Mouse (Mus musculus): ENCODE data around the gene Socs3. TPM values are rescaled to one million over a fixed set of nuclear protein-coding genes. Genes with fewer than 3 reads are reported as not detected.

Gene Socs3
- polyA plus RNA-seq, 1 experiment, result 6.6 TPM

DNA sequence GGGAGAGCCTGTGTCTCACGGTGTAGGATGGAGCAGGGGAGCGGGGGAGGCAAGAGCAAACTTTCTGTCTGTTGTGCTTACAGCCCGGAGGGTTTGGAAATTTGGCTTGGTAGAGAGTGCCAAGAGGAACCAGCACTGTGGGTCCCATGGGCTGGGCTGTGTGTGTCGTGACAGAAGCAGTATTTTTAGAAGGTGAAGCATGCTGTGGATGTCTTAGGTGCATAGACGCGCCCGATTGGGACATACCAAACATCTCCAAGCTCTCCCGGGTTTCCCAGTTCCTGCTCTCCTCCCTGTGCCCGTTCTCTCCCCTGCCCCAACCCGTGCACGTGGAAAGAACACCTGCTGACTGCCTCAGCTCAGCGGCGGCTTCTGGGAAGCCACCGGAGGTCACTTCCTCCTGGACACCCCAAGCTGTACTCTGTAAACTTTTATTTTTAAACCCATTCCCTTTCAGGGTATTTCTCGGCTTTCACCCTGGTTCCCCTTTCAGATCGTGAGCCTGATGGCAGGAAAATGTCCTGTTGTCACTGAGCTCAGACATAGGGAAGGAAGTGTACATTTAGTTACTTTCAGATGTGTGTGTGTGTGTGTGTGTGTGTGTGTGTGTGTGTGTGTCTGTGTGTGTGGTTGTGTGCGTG lies 10.0 kb downstream of the Socs3 start:
- Histone ChIP-seq H3K4me1 (ENCODE audit: control insufficient read depth, insufficient read depth, insufficient read length, low read length) (peaks cover 37% of the 10 kb centered on the region), H3K4me3 (ENCODE audit: insufficient read depth, low read depth, low read length) (no peak overlapping the region), H3K27ac (replicated peaks; ENCODE audit: low read depth, low read length) (peak overlapping the region; percentile 11)

DNA sequence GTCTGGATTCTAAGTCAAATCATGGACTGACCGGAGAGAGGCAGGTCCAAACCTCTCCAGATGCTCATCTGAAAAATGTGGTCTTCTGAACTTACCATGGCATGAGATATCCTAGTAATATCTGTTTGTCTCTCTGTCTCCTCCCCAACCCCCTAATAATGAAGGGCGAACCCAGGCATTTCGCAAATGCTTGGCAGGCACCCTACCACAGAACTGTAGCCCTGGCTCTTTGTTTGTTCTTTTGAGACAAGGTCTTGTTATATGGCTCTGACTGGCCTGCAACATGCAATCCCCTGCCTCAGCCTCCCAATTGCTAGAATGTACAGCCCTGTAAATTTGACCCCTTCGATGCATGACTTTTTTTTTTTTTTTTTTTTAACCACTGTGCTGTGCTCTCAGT lies 10.7 kb downstream of the Socs3 start:
- H3K4me1 ChIP-seq (ENCODE audit: control insufficient read depth, insufficient read depth, insufficient read length, low read length), result peaks cover 35% of the 10 kb centered on the region
- H3K27ac ChIP-seq (replicated peaks; ENCODE audit: low read depth, low read length), result no peak overlapping the region
- no peak overlapping the region for H3K4me3 ChIP-seq (ENCODE audit: insufficient read depth, low read depth, low read length)

DNA sequence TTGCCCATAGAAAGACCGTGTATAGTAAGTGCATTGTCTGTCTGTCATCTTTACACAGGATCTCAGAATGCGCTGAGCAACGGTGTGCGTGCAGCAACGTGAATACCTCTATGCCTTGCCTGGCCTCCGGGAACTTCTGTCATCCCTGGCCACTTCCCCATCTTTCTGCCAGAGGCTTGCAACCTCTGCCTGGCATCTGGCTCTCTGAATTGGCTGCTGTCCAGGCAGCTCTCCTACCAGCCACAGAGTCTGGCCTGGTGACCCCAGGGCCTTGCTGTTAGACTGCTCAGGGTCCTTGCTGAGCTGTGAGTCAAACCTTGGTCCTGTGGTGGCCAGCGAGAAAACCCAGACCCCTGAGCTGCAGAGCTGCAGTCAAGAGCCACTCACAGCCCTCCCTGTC lies 11.7 kb downstream of the Socs3 start:
- Histone ChIP-seq H3K4me1 (ENCODE audit: control insufficient read depth, insufficient read depth, insufficient read length, low read length) (peaks cover 36% of the 10 kb centered on the region), H3K27ac (replicated peaks; ENCODE audit: low read depth, low read length) (peak overlapping the region; percentile 52), H3K4me3 (ENCODE audit: insufficient read depth, low read depth, low read length) (no peak overlapping the region)

DNA sequence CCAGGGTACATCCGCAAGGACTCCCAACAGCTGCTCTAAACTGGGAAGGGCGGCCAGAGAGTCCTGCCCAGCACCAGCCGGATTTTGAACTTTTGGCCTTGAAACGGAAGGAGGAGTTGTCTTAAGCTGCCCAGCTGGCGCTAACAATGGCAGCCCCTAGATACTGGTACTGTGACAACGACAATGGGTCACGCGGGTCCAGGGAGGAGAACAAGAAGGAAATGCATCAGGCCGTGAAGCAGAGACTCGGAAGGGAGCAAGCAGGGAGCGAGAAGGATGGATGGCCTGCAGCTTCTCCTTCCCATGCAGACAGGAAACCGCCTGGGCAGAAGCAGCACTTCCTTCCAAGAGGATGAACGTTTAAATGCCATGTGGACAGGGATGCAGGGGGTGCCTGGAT lies 14.2 kb downstream of the Socs3 start:
- no peak overlapping the region for H3K4me3 ChIP-seq (ENCODE audit: insufficient read depth, low read depth, low read length)
- H3K27ac ChIP-seq (replicated peaks; ENCODE audit: low read depth, low read length), result no peak overlapping the region
- H3K4me1 ChIP-seq (ENCODE audit: control insufficient read depth, insufficient read depth, insufficient read length, low read length), result peaks cover 19% of the 10 kb centered on the region

DNA sequence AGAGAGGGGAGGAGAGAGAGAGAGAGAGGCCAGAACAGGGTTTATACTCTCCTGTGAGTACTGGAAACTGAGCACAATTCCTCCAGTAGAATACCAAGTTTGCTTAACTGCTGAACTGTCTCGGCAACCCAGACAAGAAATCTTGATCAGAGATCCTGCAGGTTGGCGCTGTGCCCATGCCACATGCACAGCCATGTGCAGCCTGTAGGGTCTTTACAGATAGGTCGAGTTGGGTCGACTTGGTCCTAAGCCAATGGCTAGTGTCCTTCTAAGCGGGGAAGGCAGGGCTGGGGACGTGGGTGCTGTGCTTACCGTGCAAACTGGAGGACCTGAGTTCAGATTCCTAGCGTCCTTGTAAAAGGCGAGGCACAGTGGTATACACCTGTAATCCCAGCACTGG lies 15.0 kb downstream of the Socs3 start:
- no peak overlapping the region for H3K27ac ChIP-seq (replicated peaks; ENCODE audit: low read depth, low read length)
- H3K4me1 ChIP-seq (ENCODE audit: control insufficient read depth, insufficient read depth, insufficient read length, low read length), result peaks cover 18% of the 10 kb centered on the region
- H3K4me3 ChIP-seq (ENCODE audit: insufficient read depth, low read depth, low read length), result no peak overlapping the region

DNA sequence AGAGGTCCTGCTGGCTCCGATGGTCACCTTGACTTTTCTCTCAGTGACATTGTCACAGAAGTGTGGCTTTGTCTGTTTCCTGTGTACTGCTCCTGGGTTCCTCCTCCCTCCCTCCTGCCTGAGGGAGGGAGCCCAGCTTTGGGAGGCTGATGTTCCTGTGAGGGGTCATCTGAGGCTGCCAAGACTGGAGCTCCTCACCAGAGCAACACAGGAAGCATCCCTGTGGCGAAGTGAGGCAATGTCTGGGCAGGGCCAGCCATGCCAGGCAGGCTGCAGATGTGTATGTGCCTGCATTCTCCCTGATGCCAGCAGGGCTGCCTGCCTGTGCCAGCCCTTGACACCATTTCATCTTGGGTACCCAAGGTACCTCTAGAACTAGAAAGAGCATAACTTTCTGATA lies 15.8 kb downstream of the Socs3 start:
- H3K27ac ChIP-seq (replicated peaks; ENCODE audit: low read depth, low read length), result no peak overlapping the region

DNA sequence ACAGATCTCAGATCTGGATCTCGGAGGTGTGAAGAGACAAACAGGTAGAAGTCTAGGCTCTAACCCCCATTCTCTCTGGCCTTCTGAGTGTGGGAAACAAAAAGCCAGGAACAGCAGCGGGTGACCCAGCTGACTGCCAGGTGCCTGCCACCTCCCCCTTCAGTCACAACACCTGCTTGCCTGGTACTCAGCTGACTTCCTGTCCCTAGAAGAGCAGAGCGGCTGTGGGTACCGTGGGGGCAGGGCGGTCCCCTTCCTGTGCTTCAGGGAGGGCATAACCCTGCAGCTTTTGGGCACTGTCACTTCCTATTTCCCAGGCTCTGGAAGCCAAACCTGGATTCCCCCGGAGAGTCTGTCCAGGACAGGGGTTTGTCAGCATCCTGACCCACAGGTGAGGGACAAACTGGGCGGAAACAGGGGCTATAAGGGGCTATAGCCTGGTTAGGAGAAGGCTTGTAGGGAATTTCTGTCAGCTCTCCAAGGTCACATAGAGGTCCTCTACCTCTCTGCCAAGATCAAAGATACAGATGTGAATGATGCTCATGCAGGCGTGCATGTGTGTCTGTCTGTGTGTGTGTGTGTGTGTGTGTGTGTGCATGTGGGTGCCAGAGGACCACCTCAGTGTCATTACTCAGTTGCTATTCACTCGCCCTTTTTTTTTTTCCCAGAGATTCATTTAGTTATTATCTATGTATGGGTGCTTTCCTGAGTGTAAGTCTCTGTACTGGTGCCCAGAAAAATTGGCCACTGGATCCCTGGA lies 17.5 kb downstream of the Socs3 start:
- Histone ChIP-seq H3K4me1 (ENCODE audit: control insufficient read depth, insufficient read depth, insufficient read length, low read length) (peaks cover 9% of the 10 kb centered on the region), H3K4me3 (ENCODE audit: insufficient read depth, low read depth, low read length) (no peak overlapping the region), H3K27ac (replicated peaks; ENCODE audit: low read depth, low read length) (no peak overlapping the region)

More for the DNA sequence above, 15.8 kb downstream of the Socs3 start:
- Histone ChIP-seq H3K4me3 (ENCODE audit: insufficient read depth, low read depth, low read length) (no peak overlapping the region), H3K4me1 (ENCODE audit: control insufficient read depth, insufficient read depth, insufficient read length, low read length) (peaks cover 14% of the 10 kb centered on the region)

DNA sequence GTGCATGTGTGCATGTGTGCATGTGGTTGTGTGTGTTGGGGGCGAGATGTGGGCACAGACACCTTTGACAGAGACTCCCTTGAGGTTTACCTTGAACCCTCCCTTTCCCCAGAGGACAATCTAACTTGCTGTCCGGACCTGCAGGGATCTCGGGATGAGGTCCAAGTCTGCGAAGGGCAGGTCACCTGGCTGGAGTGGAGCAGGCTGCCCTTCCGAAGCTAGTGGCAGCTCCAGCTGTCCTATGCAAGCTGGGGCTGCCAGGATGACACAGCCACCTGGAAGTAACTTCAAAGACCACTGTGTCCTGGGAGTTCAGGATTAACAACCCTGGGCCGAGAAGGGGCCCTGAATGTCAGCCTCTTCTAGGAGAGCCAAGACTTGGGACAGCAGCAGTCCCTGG lies 18.5 kb downstream of the Socs3 start:
- Histone ChIP-seq H3K4me3 (ENCODE audit: insufficient read depth, low read depth, low read length) (no peak overlapping the region), H3K4me1 (ENCODE audit: control insufficient read depth, insufficient read depth, insufficient read length, low read length) (peaks cover 9% of the 10 kb centered on the region), H3K27ac (replicated peaks; ENCODE audit: low read depth, low read length) (no peak overlapping the region)

DNA sequence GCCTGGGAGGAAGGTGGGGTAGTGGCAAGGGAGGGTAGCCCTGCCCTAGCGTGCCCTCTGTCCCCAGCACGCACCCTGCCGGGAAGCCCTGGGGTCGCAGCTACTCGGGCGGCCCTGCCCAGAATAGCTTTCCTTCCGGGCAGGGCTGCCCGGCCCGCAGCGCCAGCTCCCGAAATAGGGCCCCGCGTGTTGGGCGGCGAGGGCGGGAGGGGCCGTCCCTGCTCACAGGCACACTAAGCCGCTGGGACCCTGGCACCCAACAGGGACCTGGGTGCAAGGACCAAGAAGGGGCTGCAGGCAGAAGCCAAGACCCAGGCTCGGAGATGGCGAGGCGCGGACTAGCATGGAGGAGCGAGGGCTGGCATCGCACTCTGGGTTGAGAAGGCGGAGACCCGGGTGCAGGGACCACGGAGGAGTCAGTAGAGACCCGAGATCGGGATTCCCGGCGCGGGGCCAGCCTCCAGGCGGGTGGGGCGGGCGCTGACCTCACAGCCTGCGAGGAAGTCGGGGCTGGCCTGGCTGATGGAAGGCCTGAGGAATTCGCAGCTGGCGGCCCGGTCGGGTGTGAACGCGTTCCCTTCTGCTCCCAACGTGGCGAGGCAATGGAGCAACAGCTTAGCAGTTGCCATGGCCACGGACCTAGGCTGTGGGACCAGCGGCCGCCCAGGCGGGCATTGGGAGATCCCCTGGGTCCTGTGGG lies 20.3 kb downstream of the Socs3 start:
- peak overlapping the region; percentile 73 for H3K27ac ChIP-seq (replicated peaks; ENCODE audit: low read depth, low read length)
- H3K4me1 ChIP-seq (ENCODE audit: control insufficient read depth, insufficient read depth, insufficient read length, low read length), result peaks cover 15% of the 10 kb centered on the region
- peak overlapping the region; percentile 56 for H3K4me3 ChIP-seq (ENCODE audit: insufficient read depth, low read depth, low read length)

DNA sequence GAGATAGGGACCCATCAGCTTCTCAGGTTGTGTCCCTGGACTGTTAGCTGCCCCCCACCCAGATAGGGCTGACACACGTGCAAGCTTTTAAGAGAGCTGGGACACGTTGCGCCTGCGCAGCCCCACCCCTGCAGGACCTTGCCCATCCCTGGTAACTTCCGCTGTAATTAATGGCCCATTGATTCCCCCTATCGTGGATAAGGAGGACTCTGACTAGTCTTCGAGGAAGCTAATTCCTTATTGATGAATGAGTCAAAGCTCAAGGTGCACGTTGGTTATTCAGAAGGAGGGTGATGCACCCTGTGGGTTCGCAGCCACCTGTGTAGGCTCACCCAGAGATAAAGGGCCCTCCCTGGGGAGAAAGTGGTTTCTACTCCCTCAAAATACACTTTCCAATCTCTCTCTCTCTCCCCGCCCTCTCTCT lies 22.8 kb downstream of the Socs3 start:
- Histone ChIP-seq H3K4me1 (ENCODE audit: control insufficient read depth, insufficient read depth, insufficient read length, low read length) (peaks cover 11% of the 10 kb centered on the region), H3K4me3 (ENCODE audit: insufficient read depth, low read depth, low read length) (no peak overlapping the region), H3K27ac (replicated peaks; ENCODE audit: low read depth, low read length) (0 out of 2 replicates have a peak overlapping the region, but pooled peaks have one; percentile 17)

DNA sequence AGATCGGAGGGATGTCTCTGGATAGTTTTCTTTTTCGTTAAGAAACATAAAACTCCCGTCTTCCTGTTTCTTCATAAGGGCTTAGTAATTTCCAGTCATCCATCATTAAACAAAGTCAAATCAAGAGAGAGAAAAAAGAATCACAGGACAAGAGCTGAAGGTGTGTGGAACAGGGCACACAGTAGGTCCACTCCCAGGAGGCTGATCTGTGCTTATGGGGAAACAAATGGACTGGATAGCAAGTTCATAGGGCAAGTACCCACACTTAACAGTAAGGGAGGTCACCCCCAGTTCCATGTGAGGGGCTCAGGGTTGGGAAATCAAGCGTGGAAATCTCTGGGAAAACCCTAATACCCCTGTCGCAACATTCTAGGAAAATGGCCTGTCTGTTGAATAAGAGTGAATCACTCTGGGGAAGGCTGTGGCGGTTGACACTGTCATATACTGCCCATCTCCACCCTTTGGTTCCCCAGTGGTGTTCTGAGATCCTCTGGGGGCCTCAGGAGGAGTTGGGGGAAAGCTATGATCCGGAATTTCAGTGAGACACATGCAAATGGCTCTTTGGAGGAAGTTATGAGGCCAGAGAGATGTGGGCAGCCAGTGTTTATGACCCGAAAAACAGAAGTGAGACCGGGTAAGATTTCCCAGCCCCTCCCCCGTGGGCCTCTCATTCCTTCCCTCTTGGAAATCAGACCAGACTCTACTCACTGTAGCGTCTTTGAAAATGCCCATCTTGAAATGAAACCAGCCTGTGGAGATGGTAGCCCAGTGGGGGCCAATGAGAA lies 23.5 kb downstream of the Socs3 start:
- H3K4me3 ChIP-seq (ENCODE audit: insufficient read depth, low read depth, low read length), result no peak overlapping the region
- H3K27ac ChIP-seq (replicated peaks; ENCODE audit: low read depth, low read length), result 0 out of 2 replicates have a peak overlapping the region, but pooled peaks have one; percentile 18
- H3K4me1 ChIP-seq (ENCODE audit: control insufficient read depth, insufficient read depth, insufficient read length, low read length), result peaks cover 11% of the 10 kb centered on the region

DNA sequence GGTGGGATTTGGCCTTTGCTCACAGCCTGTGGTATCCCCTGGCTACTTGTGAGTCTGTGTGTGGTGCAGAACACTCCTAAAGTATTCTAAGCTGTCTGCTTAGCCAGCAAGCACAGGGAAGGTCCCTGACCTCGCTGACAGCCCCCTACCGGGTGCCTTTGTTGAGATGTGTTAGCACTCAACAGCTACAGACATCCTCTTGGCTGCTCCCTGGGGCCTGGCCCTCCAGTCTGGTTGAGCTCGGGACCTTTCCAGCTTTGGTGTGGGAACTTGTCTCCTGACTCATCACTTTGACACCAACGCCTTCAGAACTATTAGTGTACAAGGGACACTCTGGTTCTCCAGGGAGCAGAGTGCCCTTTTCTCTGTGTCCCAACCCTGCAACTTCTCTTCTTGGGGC lies 28.0 kb downstream of the Socs3 start:
- Histone ChIP-seq H3K4me1 (ENCODE audit: control insufficient read depth, insufficient read depth, insufficient read length, low read length) (peaks cover 15% of the 10 kb centered on the region; the same call in 1 of the 2 replicates), H3K4me3 (ENCODE audit: insufficient read depth, low read depth, low read length) (no peak overlapping the region), H3K27ac (replicated peaks; ENCODE audit: low read depth, low read length) (no peak overlapping the region)

DNA sequence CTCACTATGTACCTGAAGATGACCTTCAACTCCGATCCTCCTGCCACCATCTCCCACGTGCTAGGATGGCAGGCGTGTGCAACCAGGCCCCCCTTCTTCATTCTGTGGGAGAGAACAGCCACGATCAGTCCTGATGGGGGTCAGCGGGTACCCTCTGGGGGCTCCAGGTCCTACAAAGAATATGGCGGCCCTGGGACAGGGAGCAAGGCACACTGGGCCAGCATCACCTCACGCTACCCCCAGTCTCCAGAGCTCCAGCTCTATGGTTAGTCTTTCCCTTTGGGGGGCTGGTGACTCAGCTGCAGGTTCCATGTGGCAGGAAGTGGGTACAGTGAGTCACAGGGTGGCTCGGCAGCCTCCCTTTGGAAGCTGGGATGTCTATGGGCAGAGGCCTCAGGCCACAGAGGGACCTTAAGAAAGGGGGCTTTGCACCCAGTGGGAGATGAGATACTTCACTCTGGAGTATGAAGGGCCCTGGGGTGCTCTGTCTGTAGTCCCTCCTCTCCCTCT lies 28.5 kb downstream of the Socs3 start:
- peaks cover 16% of the 10 kb centered on the region for H3K4me1 ChIP-seq (ENCODE audit: control insufficient read depth, insufficient read depth, insufficient read length, low read length)
- H3K27ac ChIP-seq (replicated peaks; ENCODE audit: low read depth, low read length), result no peak overlapping the region
- no peak overlapping the region for H3K4me3 ChIP-seq (ENCODE audit: insufficient read depth, low read depth, low read length)

DNA sequence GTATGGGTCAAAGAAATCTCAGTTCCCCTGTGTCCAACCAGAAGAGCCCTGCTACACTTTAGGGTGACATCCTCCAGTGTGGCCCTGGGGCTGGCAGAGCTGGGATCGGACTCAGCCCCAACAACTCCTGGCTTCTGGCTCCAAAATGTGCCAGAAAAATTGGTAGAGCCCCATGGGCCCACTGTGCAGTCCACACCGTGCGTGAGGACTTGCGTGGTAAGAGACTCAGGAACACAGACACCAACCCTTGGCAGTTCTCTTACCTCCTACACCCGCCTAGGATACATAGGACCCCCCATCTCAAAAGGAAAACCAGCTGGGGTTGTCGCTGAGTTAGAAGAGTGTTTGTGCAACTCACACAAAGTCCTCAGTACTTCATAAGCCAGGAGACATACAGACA lies 29.0 kb downstream of the Socs3 start:
- Histone ChIP-seq H3K4me3 (ENCODE audit: insufficient read depth, low read depth, low read length) (no peak overlapping the region), H3K27ac (replicated peaks; ENCODE audit: low read depth, low read length) (no peak overlapping the region)

More for the DNA sequence above, 29.0 kb downstream of the Socs3 start:
- peaks cover 20% of the 10 kb centered on the region for H3K4me1 ChIP-seq (ENCODE audit: control insufficient read depth, insufficient read depth, insufficient read length, low read length)
